Mouse (Mus musculus) MN1 (cell line): ENCODE results near the gene Tom1l1.

Experiments used
- DNase-seq: peaks from one replicate; pipeline ENCODE4 v3.0.0-alpha.2; 2016; ENCODE audit warnings: low spot score

Gene Tom1l1

DNA sequence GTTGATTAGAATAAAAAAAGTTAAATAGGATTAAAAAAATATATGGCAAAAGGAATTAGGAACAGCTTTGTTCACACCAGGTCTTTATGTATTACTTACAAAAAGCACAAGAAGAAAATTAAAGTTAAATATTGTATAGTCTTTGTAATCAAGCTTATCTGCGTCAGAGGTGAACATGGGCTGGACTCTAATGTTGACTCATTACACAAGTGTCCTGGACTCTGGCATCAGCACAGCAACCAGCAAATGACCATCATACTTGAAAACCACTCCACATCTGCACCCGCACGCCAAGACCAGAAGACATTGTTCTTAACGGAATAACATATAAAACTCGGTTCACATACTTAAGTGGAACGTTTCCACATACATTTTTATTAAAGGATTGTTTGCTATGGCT, 20.8 kb downstream of the Tom1l1 start:
- DNase-seq: no peak

DNA sequence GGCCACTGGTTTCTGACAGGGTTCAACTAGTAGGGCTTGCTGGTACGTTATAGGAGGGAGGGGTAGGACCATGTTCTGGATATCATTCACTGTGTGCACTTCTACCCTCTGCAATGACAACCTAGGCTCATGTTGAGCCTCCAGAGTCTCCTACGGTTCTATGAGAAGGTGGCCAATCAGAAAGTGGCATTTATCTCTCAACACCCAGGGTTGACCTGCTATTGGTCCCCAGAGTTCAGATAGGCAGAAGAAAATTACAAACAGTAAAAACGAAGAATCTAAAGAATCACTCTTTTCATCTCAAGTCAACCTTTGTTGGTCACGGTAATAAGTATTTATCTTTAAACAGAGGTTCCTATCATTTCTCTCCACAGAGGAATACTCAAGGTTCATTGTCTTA, 21.2 kb downstream of the Tom1l1 start:
- no peak for DNase-seq

DNA sequence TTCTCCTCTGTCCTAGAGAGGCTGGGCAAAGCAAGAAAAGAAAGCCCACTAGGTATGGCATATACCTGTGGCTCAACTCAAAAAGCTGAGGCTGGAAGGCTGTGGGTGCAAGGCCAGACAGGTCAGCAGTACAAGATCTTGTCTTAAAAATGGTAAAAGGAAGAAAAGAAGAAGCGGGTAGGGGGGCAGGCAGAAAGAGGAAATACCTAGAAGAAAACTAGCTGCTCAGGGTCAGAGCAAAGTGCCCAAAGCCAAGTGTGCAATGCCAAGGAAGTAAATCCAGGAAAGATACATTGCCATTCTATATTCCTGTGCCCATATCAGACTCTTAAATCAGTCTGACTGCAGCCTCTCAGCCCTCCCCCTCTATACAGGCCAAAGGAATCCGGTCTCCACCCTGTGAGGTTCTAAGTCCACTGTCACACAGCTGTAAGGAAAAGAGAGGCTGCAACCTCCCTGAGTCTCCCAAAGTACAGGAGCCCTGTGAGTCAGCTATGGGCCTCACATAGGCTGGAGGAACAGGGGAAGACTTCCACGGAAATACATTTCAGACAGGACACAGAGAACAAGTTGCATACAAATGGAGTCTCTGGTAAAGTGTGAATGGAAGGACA, 21.9 kb downstream of the Tom1l1 start:
- DNase-seq: no peak

DNA sequence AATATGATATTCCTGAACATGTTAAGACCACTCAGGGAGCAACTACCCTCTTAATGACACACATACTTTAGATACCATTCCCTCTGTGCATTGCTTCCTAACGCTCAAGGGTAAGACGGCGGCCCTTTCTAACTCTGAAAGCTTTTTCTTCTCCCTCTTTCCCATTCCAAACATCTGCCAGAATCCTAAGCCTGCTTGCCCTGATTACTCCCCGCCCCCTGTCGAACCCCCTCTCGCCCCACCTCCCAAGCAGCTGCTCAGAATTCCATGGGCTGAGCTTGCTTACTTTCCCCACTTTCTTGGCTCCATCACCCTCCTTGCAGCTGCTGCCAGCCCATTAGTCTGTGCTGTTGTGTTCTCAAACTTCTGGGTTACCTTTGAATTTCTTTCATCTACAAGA, 23.0 kb downstream of the Tom1l1 start:
- no peak for DNase-seq

DNA sequence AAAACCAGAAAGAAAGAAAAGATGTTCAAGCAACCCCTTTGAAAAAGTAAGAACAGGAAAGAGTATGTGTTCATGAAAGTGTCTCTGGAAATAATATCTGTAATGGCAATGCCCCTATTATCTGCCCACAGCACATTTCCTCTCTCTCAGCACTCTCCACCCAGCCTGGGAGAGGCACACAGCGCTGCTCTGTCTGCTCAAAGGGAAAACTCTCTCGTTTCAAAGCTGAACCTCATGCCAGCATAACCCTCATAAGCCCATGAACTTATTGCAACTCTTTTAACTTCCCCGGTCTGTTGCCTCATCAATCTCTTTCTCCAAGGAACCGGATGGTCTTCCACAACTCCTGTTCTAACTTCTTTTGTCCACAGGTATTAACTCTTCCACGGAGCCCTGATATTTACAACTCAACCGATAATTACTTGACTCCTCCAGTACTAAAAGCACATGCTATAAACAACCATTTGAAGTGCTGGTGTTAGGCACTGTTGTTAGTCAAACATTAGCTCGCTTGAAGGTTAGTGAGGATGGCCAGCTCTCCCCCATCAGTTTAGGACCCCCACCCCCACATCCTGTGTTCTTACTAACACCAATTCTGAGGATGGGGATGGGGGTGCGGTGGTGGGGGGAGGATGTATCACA, 23.7 kb downstream of the Tom1l1 start:
- no peak for DNase-seq

DNA sequence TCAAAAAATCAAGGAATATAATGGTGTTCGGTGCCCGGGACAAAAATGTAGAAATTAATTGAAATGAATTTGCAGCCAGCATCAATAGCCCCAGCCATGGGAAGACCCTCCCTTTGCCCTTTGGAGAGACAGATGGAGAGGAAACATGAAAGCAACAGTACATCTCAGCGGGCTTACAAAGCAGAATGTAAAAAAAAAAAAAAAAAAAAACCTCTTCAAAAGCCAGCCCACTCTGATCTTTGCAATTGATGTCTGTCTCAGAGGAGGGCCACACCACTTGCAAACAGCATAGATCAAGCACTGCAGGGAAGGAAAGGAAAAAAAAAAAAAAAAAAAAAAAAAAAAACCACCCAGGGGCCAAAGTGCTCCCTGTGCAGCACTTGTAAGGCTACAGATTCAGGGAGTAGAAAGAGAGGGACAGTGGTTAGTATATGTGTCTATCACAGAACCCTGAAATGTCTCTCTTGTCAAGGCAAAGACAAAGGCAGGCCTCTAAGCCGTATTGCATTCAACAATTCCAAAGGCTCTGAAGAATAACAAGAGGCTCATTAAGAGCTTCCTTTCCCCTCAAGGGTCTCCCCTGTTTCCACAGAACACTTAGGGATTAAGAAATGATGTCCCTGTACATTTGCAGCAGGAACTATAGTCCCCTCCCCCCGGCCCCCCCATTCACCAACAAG, 24.4 kb downstream of the Tom1l1 start:
- no peak for DNase-seq

DNA sequence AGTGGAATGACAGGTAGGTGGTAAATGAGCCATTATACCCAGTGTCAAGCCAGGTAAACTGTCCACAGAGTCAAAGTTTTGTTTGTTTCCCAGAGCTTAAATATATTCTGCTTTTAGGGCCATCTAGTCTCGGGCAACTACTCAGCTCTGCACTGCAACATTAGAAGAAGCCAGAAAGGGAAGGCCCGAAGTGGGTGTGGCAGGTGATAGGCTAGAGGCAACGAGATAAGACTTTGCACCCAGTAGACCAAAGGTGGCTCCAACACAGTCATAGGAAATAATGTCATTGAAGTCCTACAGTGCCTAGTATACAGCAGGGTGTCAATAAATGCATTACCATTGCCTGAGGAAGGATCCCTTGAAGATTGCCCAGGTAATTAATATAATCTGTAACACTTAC, 25.1 kb downstream of the Tom1l1 start:
- no peak for DNase-seq

DNA sequence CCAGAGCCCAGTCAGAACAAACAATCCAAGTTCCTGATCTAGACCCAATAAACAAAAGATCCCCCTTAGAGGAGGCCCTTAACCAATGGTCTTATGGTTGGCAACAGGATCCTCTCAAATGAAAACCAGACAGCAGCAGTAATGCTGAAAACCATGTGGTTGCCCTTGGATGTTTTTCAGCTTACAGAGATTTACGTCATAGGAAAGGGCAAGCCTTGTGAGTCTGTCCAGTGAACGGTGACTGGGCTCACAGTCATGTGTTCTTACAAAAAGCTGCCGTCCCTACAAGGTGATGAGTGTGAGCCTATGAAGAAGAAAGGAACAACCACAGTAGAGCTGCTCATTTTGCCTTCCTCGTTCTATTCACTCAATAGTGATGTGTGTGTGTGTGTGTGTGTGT, 27.5 kb downstream of the Tom1l1 start:
- no peak for DNase-seq

DNA sequence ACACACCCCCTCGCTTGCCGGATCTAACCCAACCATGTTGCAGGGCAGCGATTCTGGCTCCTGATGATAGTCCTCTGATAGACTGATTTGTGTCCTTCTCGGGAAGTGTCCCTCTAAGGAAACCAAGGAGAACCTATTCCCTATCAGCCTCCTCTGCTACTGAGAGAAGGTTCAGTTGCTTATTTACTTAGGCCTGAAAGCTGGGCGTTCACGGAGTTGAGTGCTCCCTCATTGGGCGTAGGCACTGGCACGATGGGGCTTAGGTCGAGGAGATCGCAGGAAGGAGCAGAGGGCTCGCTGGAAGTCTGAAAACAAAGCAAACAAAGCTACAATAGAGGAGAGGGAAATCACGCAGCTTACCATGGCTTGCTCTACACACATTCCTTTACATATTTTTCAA, 30.6 kb downstream of the Tom1l1 start:
- DNase-seq: no peak

DNA sequence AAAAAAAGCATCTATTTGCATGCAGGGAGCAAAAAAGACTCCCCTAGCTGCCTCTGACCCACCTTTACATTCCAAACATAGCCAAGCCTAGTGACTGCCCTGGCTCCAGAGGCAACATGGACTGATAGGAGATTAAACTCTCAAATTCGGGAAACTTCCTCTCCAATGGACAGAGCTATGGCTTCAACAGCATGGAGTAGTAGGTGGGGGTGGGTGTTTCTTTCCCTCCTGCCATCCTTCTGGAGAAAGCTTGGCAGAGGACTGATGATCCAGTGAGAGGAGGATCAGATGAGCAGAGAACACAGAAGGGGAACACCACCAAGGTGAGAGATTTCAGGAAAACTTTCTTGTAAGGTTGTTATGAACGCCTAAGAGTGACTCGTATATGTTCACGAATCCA, 35.6 kb downstream of the Tom1l1 start:
- DNase-seq: no peak

DNA sequence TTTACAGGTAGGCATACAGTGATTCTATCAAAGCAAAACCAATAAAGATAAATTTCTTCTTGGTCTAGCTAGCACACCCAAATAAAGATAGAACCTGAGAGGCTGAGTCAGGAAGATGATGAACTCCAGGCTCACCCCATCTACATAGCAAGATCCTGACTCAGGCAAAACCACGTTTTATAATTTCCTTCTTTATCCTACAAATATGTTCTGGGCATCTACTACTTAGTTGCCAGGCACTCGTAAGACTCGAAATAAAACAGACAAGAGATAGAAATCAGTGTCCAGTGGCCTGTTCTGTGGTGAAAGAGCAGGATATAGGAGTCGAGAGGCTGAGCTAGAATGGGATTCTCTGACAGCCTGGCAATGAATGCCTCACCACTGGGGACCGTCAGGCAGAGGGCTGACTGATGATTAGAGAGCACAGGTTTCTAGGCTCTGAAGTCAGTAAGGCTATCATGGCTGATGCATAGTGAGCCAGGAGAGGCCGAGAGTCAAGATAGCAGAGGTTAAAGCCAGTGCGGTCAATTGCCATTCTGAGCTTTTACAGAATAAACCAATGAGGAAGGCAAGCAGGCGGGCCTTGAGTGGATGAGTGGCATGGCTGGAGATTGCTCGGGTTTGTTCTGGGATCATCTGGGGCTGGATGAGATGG, 37.8 kb downstream of the Tom1l1 start:
- no peak for DNase-seq

DNA sequence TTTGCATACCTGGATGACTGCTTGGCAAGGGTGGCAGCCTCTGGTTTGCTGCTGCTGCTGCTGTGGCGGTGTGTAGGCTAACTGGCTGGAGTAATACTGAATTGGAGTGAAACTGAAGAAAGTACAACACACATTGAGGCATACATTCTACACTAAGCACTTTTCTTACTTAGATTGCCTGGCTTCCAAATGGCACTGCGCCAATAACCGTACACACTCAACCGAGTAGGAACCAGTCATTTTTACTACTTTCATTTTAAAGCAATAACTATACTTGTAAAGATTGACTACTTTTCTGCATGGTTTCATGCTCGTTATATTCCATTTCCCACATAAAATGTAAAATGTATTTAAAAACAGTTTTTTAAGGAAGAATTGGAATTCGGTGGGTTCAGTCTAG, 38.4 kb downstream of the Tom1l1 start:
- no peak for DNase-seq

DNA sequence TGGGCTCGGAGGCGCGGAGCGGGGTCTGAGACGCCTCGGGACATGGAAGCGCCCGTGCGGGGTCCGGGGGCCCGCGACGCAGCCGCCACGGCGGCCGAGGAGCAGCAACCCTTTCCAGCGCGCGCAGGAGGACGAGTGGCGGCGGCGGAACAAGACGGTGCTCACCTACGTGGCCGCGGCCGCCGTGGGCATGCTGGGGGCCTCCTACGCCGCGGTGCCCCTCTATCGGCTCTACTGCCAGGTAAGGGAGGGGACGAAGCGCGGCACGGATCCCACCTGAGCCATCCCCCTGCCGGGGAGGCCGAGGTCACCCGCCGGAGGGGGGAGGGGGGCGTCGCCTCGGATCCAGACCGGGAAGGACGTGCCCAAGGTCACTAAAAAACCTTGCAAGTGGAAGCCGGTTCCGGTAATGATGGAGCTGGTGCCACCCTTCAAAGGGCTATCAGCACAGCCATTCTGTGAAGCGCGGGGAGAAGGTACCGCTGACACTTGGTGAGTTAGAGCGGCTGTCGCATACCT, 49.8 kb downstream of the Tom1l1 start:
- DNase-seq: peak; percentile 32

DNA sequence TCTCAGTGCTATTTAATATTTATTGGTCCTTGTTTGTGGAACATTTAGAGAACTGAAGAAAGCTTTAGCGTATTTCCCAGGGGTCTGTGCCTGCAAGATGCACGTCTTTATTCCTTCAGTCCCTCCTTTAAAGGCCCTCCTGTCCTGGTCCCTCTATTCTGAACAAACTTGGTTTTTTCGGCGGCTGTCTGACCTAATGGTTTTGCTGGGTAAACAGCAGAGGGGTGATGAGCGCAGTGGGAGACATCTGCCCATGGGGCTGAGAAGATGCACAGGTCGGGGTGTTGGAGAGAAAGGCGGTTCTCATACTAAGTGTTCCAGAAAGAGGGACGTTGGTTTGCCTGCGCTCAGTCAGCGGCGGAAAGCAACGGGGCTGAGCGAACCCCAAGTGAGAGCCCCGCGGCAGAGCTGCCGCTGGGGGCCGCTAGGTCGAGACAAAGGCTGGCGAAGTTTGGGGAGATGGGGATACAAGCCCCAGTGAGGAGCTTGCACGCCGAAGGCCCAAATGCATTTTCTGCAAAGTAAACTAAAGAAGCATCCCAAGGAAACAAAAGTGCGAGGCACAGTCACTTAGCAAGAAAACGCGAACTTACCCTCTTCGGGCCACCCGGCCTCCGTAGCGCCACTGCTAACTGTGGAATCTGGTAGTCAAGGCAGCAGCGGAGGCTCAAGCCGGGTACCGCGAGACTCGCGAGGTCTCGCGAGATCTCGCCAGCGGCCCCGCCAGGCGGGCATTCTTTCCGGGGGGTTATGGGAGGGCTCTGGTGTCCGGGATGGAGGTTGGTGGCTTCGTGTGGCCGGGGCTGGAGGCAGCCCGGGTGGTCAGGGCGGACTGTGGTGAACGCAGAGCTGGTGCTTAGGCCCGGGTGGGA, 50.5 kb downstream of the Tom1l1 start, which contains the start of the genes Stxbp4 and Cox11:
Stxbp4 (minus strand) TSS at position 645 of the 872 bp plus-strand sequence.
Cox11 (plus strand) TSS at position 734 of the 872 bp plus-strand sequence.
- peak; percentile 97 for DNase-seq

DNA sequence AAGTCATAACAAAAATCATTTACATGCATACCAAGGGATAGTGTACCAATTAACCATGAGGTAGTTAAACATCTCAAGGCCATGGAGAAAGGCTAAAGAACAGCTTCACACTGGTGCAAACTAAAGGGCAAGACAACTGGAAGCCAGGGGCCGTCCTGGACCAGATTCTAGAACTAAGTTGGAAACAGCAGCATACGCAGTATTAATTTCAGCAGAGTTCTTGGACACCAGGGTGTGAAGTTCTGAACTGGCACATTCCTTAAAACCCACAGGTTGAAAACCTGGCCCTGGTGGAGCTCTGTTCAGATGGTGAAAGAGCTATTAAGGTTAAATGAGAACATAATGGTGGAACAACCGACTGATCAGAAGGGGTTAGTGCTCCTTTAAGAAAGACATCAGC, 53.5 kb downstream of the Tom1l1 start:
- DNase-seq: no peak

DNA sequence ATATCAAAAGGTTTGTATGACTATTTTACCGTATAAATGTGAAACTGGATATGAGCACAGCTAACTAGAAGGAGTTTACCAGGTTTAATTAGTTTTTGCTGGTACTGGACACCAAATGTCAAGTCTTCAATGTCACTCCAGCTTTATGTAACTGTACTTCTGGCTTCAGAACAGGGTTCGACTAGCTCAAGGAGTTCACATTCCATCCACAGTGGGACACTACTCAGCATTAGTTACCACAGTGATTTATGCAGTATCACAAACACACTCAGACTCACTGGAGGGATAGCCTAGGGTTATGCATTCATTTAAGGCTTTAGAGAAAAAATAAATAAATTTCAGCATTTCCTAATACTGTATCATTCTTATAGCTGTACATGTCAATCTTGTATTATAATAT, 55.7 kb downstream of the Tom1l1 start:
- no peak for DNase-seq

DNA sequence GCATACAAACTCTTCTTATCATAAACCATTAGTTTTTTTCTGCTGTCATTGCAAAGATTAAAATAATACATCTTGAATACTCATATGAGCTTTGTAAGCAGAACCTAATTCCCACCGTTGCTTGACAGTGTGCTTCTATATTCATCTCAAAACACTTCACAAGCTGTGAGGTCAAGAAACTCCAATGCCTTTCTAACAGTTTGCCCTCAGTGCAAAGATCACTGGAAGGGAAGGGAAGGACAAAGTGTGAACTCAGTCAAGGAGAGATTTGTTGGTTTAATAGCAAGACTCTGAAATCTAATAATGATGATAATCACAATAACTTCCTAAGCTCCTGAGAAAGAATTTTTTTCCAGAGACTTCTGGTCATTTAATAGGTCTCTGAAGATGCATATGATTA, 60.4 kb downstream of the Tom1l1 start:
- DNase-seq: no peak

DNA sequence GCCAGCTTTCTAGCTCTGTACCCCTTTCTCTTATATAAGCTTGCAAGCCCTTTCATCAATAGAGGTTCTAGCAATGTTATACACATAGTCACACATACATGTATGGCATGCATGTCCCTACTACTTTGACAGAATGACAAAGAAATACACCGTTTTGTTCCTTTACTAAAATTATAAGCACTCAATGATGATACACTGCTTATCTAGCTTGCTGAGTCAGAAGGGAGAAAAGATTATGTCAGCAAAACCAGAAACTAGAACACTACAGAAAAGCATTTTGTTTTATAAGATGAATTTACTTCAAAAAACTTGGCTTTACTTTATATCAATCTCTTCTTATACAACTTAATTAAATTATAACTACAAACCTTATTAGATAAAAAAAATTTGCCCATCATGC, 63.0 kb downstream of the Tom1l1 start:
- DNase-seq: no peak

DNA sequence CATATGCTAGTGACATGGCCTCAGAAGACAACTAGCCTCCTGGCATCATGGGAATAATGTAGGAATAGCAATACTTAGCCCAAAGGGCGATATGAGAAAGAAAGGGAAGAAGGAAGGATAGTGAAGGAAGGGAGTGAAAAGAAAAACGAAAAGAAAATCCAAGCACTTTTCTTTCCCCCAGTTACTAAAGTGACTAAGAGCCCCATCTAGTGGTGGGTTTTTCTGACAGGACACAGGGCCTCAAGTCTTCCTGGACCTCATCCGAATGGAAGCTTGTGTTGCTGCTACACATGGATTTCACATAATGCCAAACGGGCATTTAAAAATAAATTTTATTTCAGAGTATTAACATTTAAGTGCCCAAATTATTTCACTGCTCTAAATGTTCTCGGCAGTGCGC, 64.7 kb downstream of the Tom1l1 start:
- peak; percentile 64 for DNase-seq

DNA sequence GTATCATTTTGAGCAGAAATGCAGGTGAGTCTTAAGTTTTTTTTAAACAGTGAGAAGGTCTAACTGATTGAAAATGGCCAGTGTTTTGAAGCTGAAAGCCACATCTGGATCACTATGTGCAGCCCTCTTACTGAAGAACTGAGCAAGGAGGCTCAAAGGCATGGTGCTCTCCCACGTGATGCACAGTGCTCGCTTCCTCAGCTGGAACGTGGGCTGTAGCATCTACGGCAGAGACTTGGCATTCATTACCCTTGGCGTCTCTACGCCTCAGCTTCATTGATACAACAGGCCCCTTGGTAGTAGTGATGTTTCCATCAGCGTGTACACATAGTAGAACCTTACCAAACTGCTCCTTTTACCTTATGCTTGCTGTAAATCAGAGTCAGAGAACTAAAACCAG, 65.7 kb downstream of the Tom1l1 start:
- DNase-seq: no peak

DNA sequence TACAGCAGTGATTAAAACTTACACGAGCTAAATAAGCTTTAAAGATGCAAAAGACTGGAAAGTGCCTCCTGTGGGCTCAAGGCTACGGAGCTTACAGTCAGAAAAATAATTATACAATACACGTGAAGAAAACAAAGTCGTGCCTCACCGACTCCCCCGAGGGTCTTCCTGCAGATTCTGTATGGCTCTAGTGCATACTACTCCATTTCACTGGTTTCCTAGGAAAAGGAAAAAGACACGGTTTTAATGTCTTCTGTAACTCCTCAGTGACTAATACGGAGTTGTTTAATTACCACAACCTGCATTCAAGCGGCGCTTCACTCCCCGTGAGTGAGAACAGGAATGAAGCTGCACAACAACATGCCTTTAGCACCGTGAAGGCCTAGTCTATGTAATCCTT, 66.1 kb downstream of the Tom1l1 start:
- DNase-seq: no peak

DNA sequence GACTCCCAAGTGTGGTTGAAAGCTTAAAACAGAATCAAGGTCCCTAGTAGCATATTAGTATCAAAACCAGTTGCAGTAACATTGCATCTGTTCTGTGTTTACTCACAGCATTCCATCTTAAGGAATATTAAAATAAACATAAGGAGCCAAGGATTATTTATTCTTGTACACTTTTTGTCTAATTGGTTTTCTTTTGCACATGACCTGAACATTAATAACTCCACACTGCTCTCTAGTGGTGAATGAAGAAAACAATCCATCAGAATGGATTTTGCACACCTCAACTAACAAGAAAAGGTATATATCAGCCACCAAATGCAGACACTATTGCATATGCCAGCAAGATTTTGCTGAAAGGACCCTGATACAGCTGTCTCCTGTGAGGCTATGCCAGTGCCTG, 71.7 kb downstream of the Tom1l1 start:
- peak; percentile 59 for DNase-seq
